Mouse (Mus musculus) stomach, postnatal 0 days (tissue): ENCODE results near the gene Gm12166. TPM values are rescaled to one million over a fixed set of nuclear protein-coding genes. Genes with fewer than 3 reads are reported as not detected.

Experiments used
- ATAC-seq: fragments of 200-750 bp; cut with Nextera tagmentation; 2 replicates; pipeline ENCODE4 v1.8.0; 2017; ENCODE audit not compliant: low FRiP score, low TSS enrichment
- DNase-seq: peaks from one replicate; pipeline ENCODE4 v3.0.0-alpha.2; 2016; ENCODE audit warnings: low spot score
- H3K27ac ChIP-seq: fragments of 300-500 bp; sonication (generic); replicated peaks from 2 replicates; pipeline ENCODE4 v1.5.1; 2014; ENCODE audit warnings: mild to moderate bottlenecking, control low read depth
- H3K27me3 ChIP-seq: fragments of 300-500 bp; sonication (generic); 2 replicates; pipeline ENCODE4 v1.6.1; 2014; ENCODE audit warnings: low read length; ENCODE audit not compliant: control insufficient read depth, insufficient read depth
- H3K36me3 ChIP-seq: fragments of 300-500 bp; sonication (generic); 2 replicates; pipeline ENCODE4 v1.6.1; 2014; ENCODE audit warnings: low read length, mixed read lengths; ENCODE audit not compliant: control insufficient read depth, insufficient read depth
- H3K4me1 ChIP-seq: fragments of 300-500 bp; sonication (generic); replicated peaks from 2 replicates; pipeline ENCODE4 v1.6.1; 2014; ENCODE audit warnings: antibody characterized with exemption; ENCODE audit not compliant: control insufficient read depth, insufficient read depth
- H3K4me2 ChIP-seq: fragments of 300-500 bp; sonication (generic); replicated peaks from 2 replicates; pipeline ENCODE4 v1.6.1; 2014; ENCODE audit warnings: low read depth, mild to moderate bottlenecking, control low read depth, moderate library complexity
- H3K4me3 ChIP-seq: fragments of 300-500 bp; sonication (generic); 2 replicates; pipeline ENCODE4 v1.5.1; 2014; ENCODE audit warnings: low read depth, low read length, control low read depth
- H3K9ac ChIP-seq: fragments of 300-500 bp; sonication (generic); 2 replicates; pipeline ENCODE4 v1.6.1; 2014; ENCODE audit warnings: mild to moderate bottlenecking, low read length, control low read depth, mixed read lengths
- H3K9me3 ChIP-seq: fragments of 300-500 bp; sonication (generic); 2 replicates; pipeline ENCODE4 v1.6.1; 2016; ENCODE audit warnings: low read length; ENCODE audit not compliant: control insufficient read depth
- CTCF ChIP-seq: IDR thresholded peaks from 2 replicates; pipeline ENCODE4 v1.5.1; 2016; ENCODE audit warnings: antibody characterized with exemption, low read depth, mild to moderate bottlenecking, moderate library complexity
- EP300 ChIP-seq: optimal IDR thresholded peaks from 2 replicates; pipeline ENCODE3; 2016; ENCODE audit warnings: antibody characterized with exemption
- WGBS: fragments of 180-500 bp; shearing (Covaris S2); extraction: QIAGEN DNeasy Blood & Tissue Kit; methylation state at CpG from one replicate; pipeline ENCODE4 v1.1.7; 2014; 5-methylcytosine and 5-hydroxymethylcytosine counted together
- polyA plus RNA-seq: library from polyadenylated mRNA; unstranded; fragments of >200 nt; fragmentation: Nextera tagmentation; extraction: Ambion mirVana; gene quantifications from 2 replicates; pipeline ENCODE4 v1.2.1, GENCODE M21; 2015

Gene Gm12166
- polyA plus RNA-seq, 1 experiment from 2014 or later: 7.0 TPM

- 47% methylated on average over 3 of the region's 3 CpGs for WGBS
- peak overlapping the region; percentile 61 for H3K27ac ChIP-seq
- no peaks in the 10 kb centered on the region for H3K9me3 ChIP-seq
- H3K36me3 ChIP-seq: no peaks in the 10 kb centered on the region
- no peak for DNase-seq
- H3K4me1 ChIP-seq: peaks cover 10% of the 10 kb centered on the region
- no peak overlapping the region for H3K4me2 ChIP-seq
- no peak overlapping the region for H3K4me3 ChIP-seq
- H3K9ac ChIP-seq: no peak overlapping the region
- no peak for ATAC-seq
- no peaks in the 10 kb centered on the region for H3K27me3 ChIP-seq
- TF ChIP-seq EP300 (no peak), CTCF (no peak)
Measured at GRCm38 (mm10) chr11:46084568-46084967, 32.4 kb upstream of the Gm12166 start.

- H3K4me3 ChIP-seq: no peak overlapping the region
- peaks cover 10% of the 10 kb centered on the region for H3K4me1 ChIP-seq
- H3K36me3 ChIP-seq: no peaks in the 10 kb centered on the region
- H3K4me2 ChIP-seq: no peak overlapping the region
- H3K9me3 ChIP-seq: no peaks in the 10 kb centered on the region
- ATAC-seq (no peak), DNase-seq (no peak)
- no peak overlapping the region for H3K9ac ChIP-seq
- no peaks in the 10 kb centered on the region for H3K27me3 ChIP-seq
- whole genome bisulfite sequencing: 78% methylated on average over 11 of the region's 11 CpGs
- TF ChIP-seq CTCF (no peak), EP300 (no peak)
- H3K27ac ChIP-seq: peak overlapping the region; percentile 61
Measured at GRCm38 (mm10) chr11:46083835-46084444, 31.8 kb upstream of the Gm12166 start.

GRCm38 (mm10) chr11:46083405-46083804, 31.3 kb upstream of the Gm12166 start:
- Histone ChIP-seq H3K9me3 (no peaks in the 10 kb centered on the region), H3K27ac (no peak overlapping the region), H3K36me3 (no peaks in the 10 kb centered on the region), H3K4me2 (no peak overlapping the region), H3K4me1 (peaks cover 7% of the 10 kb centered on the region), H3K27me3 (no peaks in the 10 kb centered on the region), H3K4me3 (no peak overlapping the region), H3K9ac (no peak overlapping the region)
- WGBS: 67% methylated on average over 3 of the region's 3 CpGs
- ATAC-seq: no peak; the same call in 1 of the 2 replicates
- TF ChIP-seq CTCF (no peak), EP300 (no peak)
- DNase-seq: no peak

GRCm38 (mm10) chr11:46081075-46081474, 29.0 kb upstream of the Gm12166 start:
- TF ChIP-seq EP300: no peak
- TF ChIP-seq CTCF: no peak
- DNase-seq (no peak), ATAC-seq (no peak)
- no peak overlapping the region for H3K27ac ChIP-seq
- peaks cover 7% of the 10 kb centered on the region; the same call in 1 of the 2 replicates for H3K4me1 ChIP-seq
- no peak overlapping the region for H3K4me3 ChIP-seq
- WGBS: 83% methylated on average over 2 of the region's 2 CpGs
- H3K4me2 ChIP-seq: no peak overlapping the region
- H3K9me3 ChIP-seq: no peaks in the 10 kb centered on the region
- H3K36me3 ChIP-seq: peaks cover 2% of the 10 kb centered on the region; the same call in 1 of the 2 replicates
- H3K9ac ChIP-seq: no peak overlapping the region
- H3K27me3 ChIP-seq: no peaks in the 10 kb centered on the region

- TF ChIP-seq CTCF (no peak), EP300 (no peak)
- Histone ChIP-seq H3K4me2 (no peak overlapping the region), H3K36me3 (peaks cover 2% of the 10 kb centered on the region; the same call in 1 of the 2 replicates), H3K27ac (no peak overlapping the region), H3K4me3 (no peak overlapping the region), H3K9ac (no peak overlapping the region), H3K27me3 (no peaks in the 10 kb centered on the region), H3K9me3 (no peaks in the 10 kb centered on the region), H3K4me1 (0 out of 2 replicates have a peak, but pooled peaks cover 3% of the 10 kb centered on the region)
- 79% methylated on average over 7 of the region's 7 CpGs for WGBS
- DNase-seq: no peak
- no peak for ATAC-seq
Measured at GRCm38 (mm10) chr11:46077732-46078375, 25.7 kb upstream of the Gm12166 start.

- no peak for ATAC-seq
- Histone ChIP-seq H3K27ac (no peak overlapping the region), H3K27me3 (no peaks in the 10 kb centered on the region), H3K36me3 (peaks cover 2% of the 10 kb centered on the region; the same call in 1 of the 2 replicates), H3K9ac (no peak overlapping the region), H3K4me2 (no peak overlapping the region), H3K9me3 (no peaks in the 10 kb centered on the region), H3K4me3 (no peak overlapping the region), H3K4me1 (0 out of 2 replicates have a peak, but pooled peaks cover 3% of the 10 kb centered on the region)
- TF ChIP-seq EP300: no peak
- TF ChIP-seq CTCF: no peak
- WGBS: 83% methylated on average over 5 of the region's 5 CpGs
- no peak for DNase-seq
Measured at GRCm38 (mm10) chr11:46077304-46077703, 25.2 kb upstream of the Gm12166 start.
